Mouse (Mus musculus) heart, adult 2 months (tissue): ENCODE measurements at regions not wholly inside any gene's neighbourhood (a gene's known extent, or its start where the extent isn't known, plus 50 kb on each side); places are given as distances from the start of the nearest gene placed in this dataset.

Source experiments
- DNase-seq, 2 experiments: peaks; one replicate each; pipeline ENCODE4 v3.0.0; 2021
- H3K27ac ChIP-seq: fragments of 200-600 bp; 2 replicates; pipeline ENCODE4 v1.8.1; 2022
- H3K27me3 ChIP-seq: fragments of 200-500 bp; 2 replicates; pipeline ENCODE4 v1.6.1; 2012; ENCODE audit warnings: mild to moderate bottlenecking, low read length, inconsistent platforms, mixed read lengths; ENCODE audit not compliant: control insufficient read depth, insufficient read depth
- H3K36me3 ChIP-seq: fragments of 200-500 bp; 2 replicates; pipeline ENCODE4 v1.6.1; 2012; ENCODE audit warnings: low read length, inconsistent platforms; ENCODE audit not compliant: control insufficient read depth, insufficient read depth
- H3K4me1 ChIP-seq: fragments of 200-500 bp; 2 replicates; pipeline ENCODE4 v1.6.1; 2011; ENCODE audit warnings: low read length; ENCODE audit not compliant: control insufficient read depth, insufficient read depth
- H3K4me3 ChIP-seq: fragments of 200-600 bp; 2 replicates; pipeline ENCODE4 v1.8.1; 2022
- H3K79me2 ChIP-seq: fragments of 200-500 bp; replicated peaks from 2 replicates; pipeline ENCODE4 v1.6.1; 2012; ENCODE audit warnings: mild to moderate bottlenecking, inconsistent platforms, low read length, moderate library complexity, mixed read lengths; ENCODE audit not compliant: control insufficient read depth, insufficient read depth
- H3K9ac ChIP-seq: fragments of 200-500 bp; 2 replicates; pipeline ENCODE4 v1.6.1; 2012; ENCODE audit warnings: low read depth, mild to moderate bottlenecking, control low read depth, inconsistent platforms, low read length, mixed read lengths
- CTCF ChIP-seq: fragments of 200-600 bp; IDR thresholded peaks from 2 replicates; pipeline ENCODE4 v1.8.1; 2022; ENCODE audit warnings: antibody characterized with exemption, mild to moderate bottlenecking, moderate library complexity
- EP300 ChIP-seq: fragments of 200-500 bp; IDR thresholded peaks from 2 replicates; pipeline ENCODE4 v1.6.1; 2011; ENCODE audit warnings: low read depth, low read length, control low read depth; ENCODE audit not compliant: insufficient read depth
- POLR2A ChIP-seq: fragments of 200-500 bp; IDR thresholded peaks from 2 replicates; pipeline ENCODE4 v1.6.1; 2011; ENCODE audit warnings: mild to moderate bottlenecking, low read depth, low read length, control low read depth; ENCODE audit not compliant: insufficient read depth
- WGBS: fragments of 180-500 bp; shearing (Covaris S2); methylation state at CpG from one replicate; pipeline ENCODE4 v1.1.7; 2018; 5-methylcytosine and 5-hydroxymethylcytosine counted together
- intact Hi-C: fragments of 180-260 bp; cut with DNase I; formaldehyde crosslinking; loops from one replicate; pipeline ENCODE4 v1.15.1; 2025

GRCm38 (mm10) chr8:127742236-127742635 lies 616.2 kb upstream of the Nrp1 start:
- no peak overlapping the region for H3K9ac ChIP-seq
- H3K4me3 ChIP-seq = no peak overlapping the region
- TF ChIP-seq EP300 = no peak
- no peak for TF ChIP-seq CTCF
- no peaks in the 10 kb centered on the region for H3K27me3 ChIP-seq
- no peak for DNase-seq
- H3K4me1 ChIP-seq = no peaks in the 10 kb centered on the region
- no peaks in the 10 kb centered on the region for H3K36me3 ChIP-seq
- no peaks in the 10 kb centered on the region for H3K79me2 ChIP-seq
- WGBS = 88% methylated on average over 6 of the region's 6 CpGs
- intact Hi-C loops = no loop called here
- H3K27ac ChIP-seq = no peak overlapping the region

- Histone ChIP-seq H3K27ac (no peak overlapping the region), H3K79me2 (no peaks in the 10 kb centered on the region), H3K4me3 (no peak overlapping the region), H3K9ac (no peak overlapping the region), H3K27me3 (no peaks in the 10 kb centered on the region), H3K4me1 (no peaks in the 10 kb centered on the region), H3K36me3 (no peaks in the 10 kb centered on the region)
- DNase-seq = no peak
- intact Hi-C loops = no loop called here
- TF ChIP-seq CTCF (no peak), EP300 (no peak), POLR2A (no peak)
- 92% methylated on average over 4 of the region's 4 CpGs for WGBS
Observed at GRCm38 (mm10) chr8:127745221-127745620, 613.2 kb upstream of the Nrp1 start.

GRCm38 (mm10) chr8:127746456-127746855 lies 611.9 kb upstream of the Nrp1 start:
- no peak overlapping the region for H3K9ac ChIP-seq
- intact Hi-C loops = no loop called here
- no peaks in the 10 kb centered on the region for H3K79me2 ChIP-seq
- H3K27ac ChIP-seq = no peak overlapping the region
- DNase-seq = no peak
- H3K27me3 ChIP-seq = no peaks in the 10 kb centered on the region
- 65% methylated on average over 8 of the region's 8 CpGs for WGBS
- no peaks in the 10 kb centered on the region for H3K36me3 ChIP-seq
- H3K4me1 ChIP-seq = no peaks in the 10 kb centered on the region
- TF ChIP-seq EP300 = no peak
- no peak for TF ChIP-seq CTCF
- TF ChIP-seq POLR2A = no peak
- no peak overlapping the region for H3K4me3 ChIP-seq

GRCm38 (mm10) chr8:127752871-127753270 lies 605.5 kb upstream of the Nrp1 start:
- Histone ChIP-seq H3K27me3 (no peaks in the 10 kb centered on the region), H3K4me3 (no peak overlapping the region), H3K79me2 (no peaks in the 10 kb centered on the region), H3K36me3 (no peaks in the 10 kb centered on the region), H3K9ac (no peak overlapping the region), H3K27ac (no peak overlapping the region), H3K4me1 (peaks cover 2% of the 10 kb centered on the region)
- no peak for DNase-seq
- intact Hi-C loops = no loop called here
- TF ChIP-seq EP300 (no peak), CTCF (no peak), POLR2A (no peak)
- WGBS = 85% methylated on average over 5 of the region's 5 CpGs

GRCm38 (mm10) chr8:127753793-127754565 lies 604.4 kb upstream of the Nrp1 start:
- Histone ChIP-seq H3K27ac (no peak overlapping the region), H3K27me3 (no peaks in the 10 kb centered on the region), H3K36me3 (no peaks in the 10 kb centered on the region), H3K4me1 (peaks cover 5% of the 10 kb centered on the region), H3K9ac (no peak overlapping the region), H3K79me2 (no peaks in the 10 kb centered on the region), H3K4me3 (no peak overlapping the region)
- DNase-seq = peak; percentile 29 to 33
- no peak for TF ChIP-seq CTCF
- no peak for TF ChIP-seq POLR2A
- no peak for TF ChIP-seq EP300
- WGBS = 54% methylated on average over 5 of the region's 5 CpGs
- intact Hi-C loops = no loop called here

- 45% methylated on average over 2 of the region's 2 CpGs for WGBS
- H3K4me3 ChIP-seq = no peak overlapping the region
- intact Hi-C loops = loop anchor here (5.0 kb wide), 2 partner anchors 80 to 600 kb away; partner anchors contain the start of gene Nrp1
- H3K27ac ChIP-seq = no peak overlapping the region
- peaks cover 5% of the 10 kb centered on the region for H3K4me1 ChIP-seq
- no peak for TF ChIP-seq CTCF
- TF ChIP-seq EP300 = no peak
- TF ChIP-seq POLR2A = no peak
- H3K27me3 ChIP-seq = no peaks in the 10 kb centered on the region
- H3K79me2 ChIP-seq = no peaks in the 10 kb centered on the region
- H3K36me3 ChIP-seq = no peaks in the 10 kb centered on the region
- no peak for DNase-seq
- no peak overlapping the region for H3K9ac ChIP-seq
Observed at GRCm38 (mm10) chr8:127757396-127757795, 601.0 kb upstream of the Nrp1 start.
